Mouse (Mus musculus): ENCODE measurements around the gene Olfr1002.
"Not testable (repeated sequence)": the region's sequence is repeated elsewhere in the genome, so short reads cannot be mapped to it uniquely, and the experiment has no call there.

Olfr1002 gene

DNA sequence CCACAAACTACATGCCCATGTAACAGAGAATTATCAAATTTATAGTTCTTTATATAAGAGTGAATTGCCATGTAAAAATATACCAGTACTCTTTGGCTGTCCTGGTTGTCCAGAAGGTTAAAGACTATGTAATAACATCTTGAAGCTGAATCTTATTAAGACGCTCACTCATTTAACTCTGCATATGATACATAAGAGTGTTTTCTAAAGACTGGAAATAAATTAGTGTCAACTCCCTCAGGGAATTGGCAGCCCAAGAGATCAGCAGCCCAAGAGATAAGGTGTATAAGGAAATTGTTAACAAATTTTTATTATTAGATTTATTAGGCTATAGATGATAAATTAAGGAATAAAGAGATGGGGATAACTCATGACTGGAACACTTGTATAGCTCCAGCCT, at the start of gene Olfr1002:
Gene Olfr1002, minus strand, starts transcription at position 101 of the 400 bp plus-strand sequence.
- no peak for DNase-seq (ENCODE audit: low spot score in 2 of 2)

DNA sequence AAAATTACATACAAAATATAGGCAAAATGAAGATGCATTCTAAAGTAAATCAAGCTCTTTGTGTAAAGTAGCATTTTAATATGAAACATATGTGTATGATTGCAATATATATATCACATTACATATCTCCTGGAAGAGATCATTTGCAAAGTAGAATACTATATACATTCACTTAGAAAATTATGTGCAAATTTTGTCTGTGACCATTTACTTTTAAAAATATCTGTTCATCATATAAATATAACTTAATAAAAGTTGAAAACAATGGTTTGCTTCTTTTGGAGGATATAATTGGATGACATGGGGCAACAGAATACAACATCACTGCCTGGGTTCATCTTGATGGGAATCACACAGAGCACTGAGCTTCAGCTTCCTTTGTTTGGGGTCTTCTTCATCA, 38.6 kb upstream of the Olfr1002 start, which contains the start of gene Olfr1008:
Gene Olfr1008, plus strand, starts transcription at position 301 of the 400 bp plus-strand sequence.
- no peak for DNase-seq (ENCODE audit: low spot score in 2 of 2)

DNA sequence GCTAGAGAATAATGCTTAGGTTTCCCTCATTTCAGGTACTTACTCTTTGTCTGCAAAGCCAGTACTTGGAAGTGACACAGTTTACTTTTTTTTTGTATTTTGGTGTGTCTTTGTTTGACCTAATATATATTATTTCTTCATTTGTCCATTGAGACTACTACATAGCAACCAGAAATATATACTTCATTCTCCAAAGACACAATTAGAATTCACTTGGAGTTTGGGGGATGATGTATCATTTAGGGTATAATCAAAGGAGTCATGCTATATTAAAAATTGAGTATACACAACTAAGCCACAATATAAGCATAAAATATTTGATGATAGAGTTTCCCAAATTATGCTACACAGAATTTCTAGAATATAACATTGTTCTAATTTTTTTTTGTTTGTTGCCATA, 28.2 kb upstream of the Olfr1002 start, which contains the start of gene Olfr1006:
Gene Olfr1006, minus strand, starts transcription at position 101 of the 400 bp plus-strand sequence.
- no peak for DNase-seq (ENCODE audit: low spot score in 2 of 2)

DNA sequence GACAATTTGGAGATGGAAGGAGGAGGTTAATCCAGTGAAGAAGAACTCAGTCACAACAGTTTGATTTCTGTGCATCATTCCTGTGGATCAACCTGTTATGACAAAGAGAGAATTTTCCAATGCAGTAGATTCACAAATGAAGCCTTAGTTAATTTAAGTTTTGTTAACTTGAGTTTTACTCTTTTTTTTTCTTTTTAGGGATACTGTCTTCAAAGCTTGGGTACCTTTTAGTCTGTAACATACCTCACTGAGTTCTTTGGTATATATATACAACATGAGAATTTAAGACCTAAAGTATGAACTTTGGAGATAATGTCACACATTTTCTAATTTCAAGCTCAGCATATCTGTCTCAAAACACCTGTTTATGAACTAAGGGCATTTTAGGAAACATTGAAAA, 13.9 kb upstream of the Olfr1002 start, which contains the start of gene Olfr154:
Gene Olfr154, minus strand, starts transcription at position 101 of the 400 bp plus-strand sequence.
- DNase-seq (ENCODE audit: low spot score in 2 of 2): not testable (repeated sequence)

DNA sequence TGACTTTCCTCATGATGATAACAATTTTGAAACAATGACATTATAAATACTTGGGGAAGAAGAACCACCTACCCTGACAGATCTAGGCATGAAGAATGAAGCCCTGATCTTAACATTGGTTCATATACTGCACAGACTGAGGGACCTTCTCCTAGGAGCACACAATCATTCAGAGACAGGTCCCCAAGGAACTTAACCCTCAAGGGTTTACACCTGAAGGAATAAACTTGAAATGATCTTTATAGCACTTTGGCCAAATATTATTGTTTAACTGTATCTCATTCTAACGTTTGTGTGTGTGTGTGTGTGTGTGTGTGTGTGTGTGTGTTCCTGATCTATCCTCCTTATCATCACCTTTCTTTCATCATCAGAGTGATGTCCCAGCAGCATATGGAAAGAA, 38.7 kb downstream of the Olfr1002 start, which contains the start of gene Olfr1000:
Gene Olfr1000, minus strand, starts transcription at position 101 of the 400 bp plus-strand sequence.
- no peak for DNase-seq (ENCODE audit: low spot score in 2 of 2)
